Mouse (Mus musculus): ENCODE results near the gene Pmvk. TPM values are rescaled to one million over a fixed set of nuclear protein-coding genes. Genes with fewer than 3 reads are reported as not detected.

Gene Pmvk
- total RNA-seq (2014; rRNA removed) = 80.1 and 108 TPM in 2 replicates
- polyA plus RNA-seq (2015; fragmentation: Nextera tagmentation; extraction: Ambion mirVana) = 84.3 and 96.8 TPM in 2 replicates

DNA sequence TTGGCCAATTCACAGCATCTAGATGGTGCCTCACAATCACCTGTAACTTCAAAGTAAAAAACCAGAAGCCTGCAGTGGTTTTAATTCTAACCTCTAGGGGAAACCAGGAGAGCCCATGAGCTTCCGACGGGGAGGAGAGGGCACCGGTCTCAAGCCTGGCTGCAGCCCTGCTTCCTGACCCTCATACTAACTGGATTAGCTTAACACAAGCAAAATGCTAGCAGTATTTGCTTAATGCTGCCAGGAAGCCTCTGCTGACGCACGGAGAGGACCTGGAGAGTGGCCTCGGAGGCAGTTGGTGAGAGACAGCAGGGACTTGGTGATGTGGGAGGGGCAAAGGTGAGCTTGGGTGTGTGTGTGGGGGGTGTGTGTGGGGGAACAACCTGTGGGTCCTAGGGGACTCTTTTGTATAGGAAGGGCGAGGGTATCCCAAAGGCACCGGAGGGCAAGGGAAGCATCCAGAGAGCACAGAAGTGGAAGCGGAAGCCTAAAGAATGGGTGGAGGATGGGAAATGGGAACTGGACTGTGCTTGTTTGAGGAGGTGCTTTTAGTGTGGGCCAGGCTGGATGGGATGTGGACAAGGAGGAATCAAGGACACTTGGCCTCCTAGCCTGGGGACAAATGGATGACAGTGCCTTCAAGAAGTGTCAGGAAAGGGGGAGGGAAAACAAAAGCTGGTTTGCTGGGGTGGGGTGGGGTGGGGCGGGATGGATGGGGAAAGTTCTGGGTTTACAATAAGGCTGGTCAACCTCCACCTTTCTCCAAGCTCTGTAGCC lies at the start of gene Pmvk:
Gene Pmvk, plus strand, starts transcription at position 141 of the 777 bp plus-strand sequence.
- no peak for ATAC-seq
- H3K4me1 ChIP-seq (ENCODE audit: insufficient read depth) = no peaks in the 10 kb centered on the region
- 65% methylated on average over 10 of the region's 10 CpGs for WGBS

DNA sequence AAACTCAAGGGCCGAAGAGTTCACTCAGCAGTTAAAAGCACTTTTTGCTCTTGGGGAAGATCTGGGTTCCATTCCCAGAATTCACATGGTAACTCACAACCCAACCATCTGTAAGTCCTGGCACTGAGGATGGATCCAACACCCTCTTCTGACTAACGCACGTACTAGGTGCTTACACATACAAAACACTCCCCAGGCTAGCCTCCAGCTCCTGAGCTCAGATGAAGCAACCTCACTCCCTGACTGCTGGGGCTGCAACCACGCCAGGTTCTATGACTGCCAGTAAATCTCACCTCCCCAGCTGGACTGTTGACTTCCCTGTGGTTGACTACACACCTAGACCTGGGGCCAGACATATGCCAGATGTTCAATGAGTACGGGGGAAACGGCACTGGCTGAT lies 47.5 kb upstream of the Pmvk start:
- Histone ChIP-seq H3K4me3 (ENCODE audit: low read depth, low read length) (no peak overlapping the region), H3K27me3 (ENCODE audit: insufficient read depth, low read length) (no peaks in the 10 kb centered on the region), H3K4me2 (ENCODE audit: low read depth) (no peak overlapping the region), H3K36me3 (ENCODE audit: insufficient read depth) (peaks cover 44% of the 10 kb centered on the region), H3K4me1 (ENCODE audit: insufficient read depth) (peaks cover 4% of the 10 kb centered on the region; the same call in 1 of the 2 replicates), H3K9me3 (ENCODE audit: low read length) (no peaks in the 10 kb centered on the region), H3K9ac (no peak overlapping the region), H3K27ac (ENCODE audit: low read depth, low read length) (no peak overlapping the region)
- DNase-seq (no peak), ATAC-seq (no peak)
- WGBS = 89% methylated on average over 6 of the region's 6 CpGs
- no peak for TF ChIP-seq CTCF (IDR thresholded peaks at IDR 0.05; ENCODE audit: low read depth)

More for the DNA sequence above, at the start of gene Pmvk:
- Histone ChIP-seq H3K4me3 (ENCODE audit: low read depth, low read length) (no peak within 1 kb of the TSS), H3K36me3 (ENCODE audit: insufficient read depth) (no peaks in the 10 kb centered on the region), H3K4me2 (ENCODE audit: low read depth) (no peak within 1 kb of the TSS), H3K9me3 (ENCODE audit: low read length) (no peaks in the 10 kb centered on the region), H3K27me3 (ENCODE audit: insufficient read depth, low read length) (no peaks in the 10 kb centered on the region), H3K9ac (no peak within 1 kb of the TSS), H3K27ac (ENCODE audit: low read depth, low read length) (no peak within 1 kb of the TSS)
- no peak for TF ChIP-seq CTCF (IDR thresholded peaks at IDR 0.05; ENCODE audit: low read depth)
- DNase-seq = no peak

DNA sequence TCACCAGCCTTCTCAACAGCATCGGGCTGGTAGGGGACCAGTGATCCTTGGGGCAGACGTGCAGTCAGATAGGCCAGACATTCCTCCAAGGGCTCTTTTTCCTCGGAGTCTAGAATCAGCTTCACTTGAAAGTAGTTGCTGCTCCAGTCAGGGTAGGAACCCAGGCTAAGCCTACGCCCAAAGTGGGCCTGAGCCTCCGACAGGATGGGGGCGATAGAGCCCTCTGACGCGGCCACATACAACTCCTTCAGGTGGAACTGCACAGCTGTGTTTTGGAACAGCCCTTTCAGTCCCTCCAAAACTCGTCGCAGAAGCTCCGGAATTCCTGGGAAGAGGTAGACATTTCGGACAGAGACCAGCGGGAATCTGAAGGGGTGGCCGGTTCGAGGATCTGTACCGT lies 45.9 kb upstream of the Pmvk start:
- H3K27ac ChIP-seq (ENCODE audit: low read depth, low read length) = no peak overlapping the region
- ATAC-seq (no peak), DNase-seq (no peak)
- H3K9ac ChIP-seq = no peak overlapping the region
- no peak overlapping the region for H3K4me2 ChIP-seq (ENCODE audit: low read depth)
- H3K4me3 ChIP-seq (ENCODE audit: low read depth, low read length) = no peak overlapping the region
- no peaks in the 10 kb centered on the region for H3K9me3 ChIP-seq (ENCODE audit: low read length)
- H3K4me1 ChIP-seq (ENCODE audit: insufficient read depth) = peaks cover 4% of the 10 kb centered on the region; the same call in 1 of the 2 replicates
- peaks cover 29% of the 10 kb centered on the region; the same call in 1 of the 2 replicates for H3K36me3 ChIP-seq (ENCODE audit: insufficient read depth)
- WGBS = 69% methylated on average over 16 of the region's 16 CpGs
- H3K27me3 ChIP-seq (ENCODE audit: insufficient read depth, low read length) = no peaks in the 10 kb centered on the region
- no peak for TF ChIP-seq CTCF (IDR thresholded peaks at IDR 0.05; ENCODE audit: low read depth)

DNA sequence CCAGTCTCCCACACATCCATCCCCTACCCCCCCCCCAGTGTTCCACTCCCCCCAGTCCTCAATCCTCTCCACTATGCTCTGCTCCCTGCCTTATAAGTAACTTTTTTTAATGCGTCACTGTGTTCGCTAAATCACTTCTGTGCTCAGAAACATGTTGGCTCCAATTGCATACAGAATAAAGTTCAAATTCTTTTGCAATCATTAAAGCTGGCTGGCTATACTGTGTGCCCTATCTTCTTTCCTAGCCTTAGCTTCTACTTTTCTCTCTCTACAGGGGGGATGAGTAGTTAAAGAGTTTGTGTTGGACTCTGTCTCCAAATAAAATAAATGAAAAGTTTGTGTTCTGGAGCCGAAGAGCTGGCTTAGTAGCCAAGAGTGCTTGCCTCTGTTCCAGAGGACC lies 44.6 kb upstream of the Pmvk start:
- H3K36me3 ChIP-seq (ENCODE audit: insufficient read depth) = peaks cover 22% of the 10 kb centered on the region
- H3K9me3 ChIP-seq (ENCODE audit: low read length) = no peaks in the 10 kb centered on the region
- WGBS = 94% methylated on average over 3 of the region's 3 CpGs
- H3K4me1 ChIP-seq (ENCODE audit: insufficient read depth) = peaks cover 4% of the 10 kb centered on the region; the same call in 1 of the 2 replicates
- no peaks in the 10 kb centered on the region for H3K27me3 ChIP-seq (ENCODE audit: insufficient read depth, low read length)
- H3K27ac ChIP-seq (ENCODE audit: low read depth, low read length) = no peak overlapping the region
- ATAC-seq (no peak), DNase-seq (no peak)
- no peak overlapping the region for H3K9ac ChIP-seq
- no peak overlapping the region for H3K4me3 ChIP-seq (ENCODE audit: low read depth, low read length)
- H3K4me2 ChIP-seq (ENCODE audit: low read depth) = no peak overlapping the region
- TF ChIP-seq CTCF (IDR thresholded peaks at IDR 0.05; ENCODE audit: low read depth) = no peak

DNA sequence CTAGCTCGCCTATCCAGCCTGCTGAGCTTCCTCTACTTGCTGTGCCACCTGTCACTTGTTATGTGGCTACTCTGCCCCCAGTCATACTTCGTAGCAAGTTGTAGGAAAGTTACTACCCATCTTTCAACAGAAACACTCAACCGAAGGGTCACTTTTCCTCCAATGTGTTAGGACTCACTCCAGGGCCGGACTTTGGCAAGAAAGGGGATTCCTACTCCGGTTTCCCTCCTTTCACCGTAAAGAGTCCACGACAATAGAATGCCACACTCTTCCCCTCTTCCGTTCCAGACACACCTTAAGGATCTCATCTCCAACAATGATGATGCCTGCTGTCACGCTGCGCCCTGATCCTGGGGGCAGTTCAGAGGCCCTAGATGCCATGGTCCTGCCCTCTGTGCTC lies 43.5 kb upstream of the Pmvk start:
- peaks cover 14% of the 10 kb centered on the region for H3K36me3 ChIP-seq (ENCODE audit: insufficient read depth)
- H3K9ac ChIP-seq = peak overlapping the region; percentile 39
- TF ChIP-seq CTCF (IDR thresholded peaks at IDR 0.05; ENCODE audit: low read depth) = no peak
- H3K4me3 ChIP-seq (ENCODE audit: low read depth, low read length) = peak overlapping the region; percentile 41
- H3K4me2 ChIP-seq (ENCODE audit: low read depth) = peak overlapping the region; percentile 70
- H3K9me3 ChIP-seq (ENCODE audit: low read length) = no peaks in the 10 kb centered on the region
- peak overlapping the region; percentile 35 for H3K27ac ChIP-seq (ENCODE audit: low read depth, low read length)
- H3K27me3 ChIP-seq (ENCODE audit: insufficient read depth, low read length) = no peaks in the 10 kb centered on the region
- no peak for ATAC-seq
- DNase-seq = no peak
- peaks cover 4% of the 10 kb centered on the region; the same call in 1 of the 2 replicates for H3K4me1 ChIP-seq (ENCODE audit: insufficient read depth)
- WGBS = 83% methylated on average over 10 of the region's 10 CpGs

DNA sequence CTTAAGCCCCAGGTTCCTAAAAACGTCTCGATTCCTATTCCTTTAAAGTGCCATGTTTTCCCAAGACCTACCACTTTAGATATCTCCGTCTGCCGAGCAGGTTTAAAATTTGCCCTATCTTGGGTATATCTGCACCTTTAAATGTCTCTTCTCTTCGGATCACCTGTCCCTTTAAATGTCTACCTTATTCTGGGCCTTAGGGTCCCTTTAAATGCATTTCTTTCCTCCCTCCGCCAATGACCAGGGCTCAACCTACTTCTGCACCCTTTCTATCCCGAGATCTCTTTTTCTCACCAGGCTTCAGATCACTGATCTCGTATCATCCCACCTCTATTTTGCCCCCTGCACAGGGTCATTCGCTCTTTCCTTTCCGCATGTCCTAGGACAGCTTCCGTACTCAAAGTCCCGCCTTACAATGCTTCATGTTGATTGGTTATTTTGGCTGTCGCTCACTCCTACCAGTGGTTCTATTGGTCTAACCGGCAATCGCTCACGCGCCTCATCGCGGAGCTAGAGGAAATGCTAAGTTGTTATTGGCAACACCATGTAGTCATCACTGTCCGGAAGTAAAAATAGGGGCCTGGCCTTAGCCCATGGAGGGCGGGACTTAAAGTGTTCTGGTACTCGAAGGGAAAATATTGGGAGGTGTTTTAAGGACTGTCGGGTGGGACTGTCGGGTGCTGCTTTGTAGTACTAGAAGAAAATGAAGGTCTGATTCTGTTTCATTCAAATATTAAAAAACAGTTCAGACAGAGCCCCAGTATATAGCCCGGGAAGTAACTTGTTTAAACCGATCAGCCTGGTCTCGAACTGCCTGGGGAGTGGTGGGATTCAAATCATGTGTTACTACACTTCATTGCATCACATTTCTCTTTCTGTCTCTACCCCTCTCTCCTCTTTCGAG lies 42.6 kb upstream of the Pmvk start, which contains the start of gene Flad1:
Gene Flad1, minus strand, starts transcription at position 381 of the 904 bp plus-strand sequence.
- Histone ChIP-seq H3K36me3 (ENCODE audit: insufficient read depth) (peaks cover 13% of the 10 kb centered on the region), H3K9me3 (ENCODE audit: low read length) (no peaks in the 10 kb centered on the region), H3K27me3 (ENCODE audit: insufficient read depth, low read length) (no peaks in the 10 kb centered on the region), H3K4me3 (ENCODE audit: low read depth, low read length) (peak within 1 kb of the TSS; percentile 41), H3K4me1 (ENCODE audit: insufficient read depth) (peaks cover 4% of the 10 kb centered on the region; the same call in 1 of the 2 replicates), H3K27ac (ENCODE audit: low read depth, low read length) (peak within 1 kb of the TSS; percentile 35), H3K9ac (peak within 1 kb of the TSS; percentile 39), H3K4me2 (ENCODE audit: low read depth) (peak within 1 kb of the TSS; percentile 70)
- WGBS = 5% methylated on average over 28 of the region's 28 CpGs
- peak; percentile 100 for DNase-seq
- no peak for TF ChIP-seq CTCF (IDR thresholded peaks at IDR 0.05; ENCODE audit: low read depth)
- ATAC-seq = peak; percentile 100

All from forebrain, postnatal 0 days (tissue).